Mouse (Mus musculus): ENCODE results near the gene Ptx4. TPM values are rescaled to one million over a fixed set of nuclear protein-coding genes. Genes with fewer than 3 reads are reported as not detected.

Gene Ptx4
- polyA plus RNA-seq, 1 experiment: not detected

DNA sequence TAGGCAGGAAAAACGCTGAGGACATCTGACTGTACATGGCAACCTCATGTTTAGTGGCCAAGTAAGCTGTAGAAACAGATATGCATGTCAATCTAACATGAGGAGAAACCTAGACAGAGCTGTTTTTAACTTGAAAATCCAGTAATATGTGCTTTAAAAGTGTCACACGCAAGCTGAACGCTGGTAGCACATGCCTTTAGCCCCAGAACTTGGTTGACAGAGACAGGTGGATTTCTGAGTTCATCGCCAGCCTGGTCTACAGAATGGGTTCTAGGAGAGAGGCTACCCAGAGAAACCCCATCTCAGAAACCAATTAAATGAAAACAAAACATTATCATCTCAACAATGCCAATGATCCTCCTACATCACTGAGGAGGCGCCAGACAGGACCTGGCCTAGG is 9.3 kb upstream of the Ptx4 start:
- Histone ChIP-seq H3K9ac (ENCODE audit: low read depth, poor library complexity, severe bottlenecking) (no peak overlapping the region), H3K4me1 (ENCODE audit: control insufficient read depth, insufficient read depth, low read length) (no peaks in the 10 kb centered on the region), H3K27me3 (ENCODE audit: control insufficient read depth, insufficient read depth, low read length, poor library complexity, severe bottlenecking) (no peaks in the 10 kb centered on the region), H3K36me3 (ENCODE audit: control insufficient read depth, insufficient read depth, low read length, poor library complexity, severe bottlenecking) (0 out of 2 replicates have a peak, but pooled peaks cover 2% of the 10 kb centered on the region), H3K27ac (ENCODE audit: insufficient read depth, low read length) (no peak overlapping the region), H3K9me3 (replicated peaks; ENCODE audit: control insufficient read depth, insufficient read depth, low read length, poor library complexity, severe bottlenecking) (no peaks in the 10 kb centered on the region), H3K4me3 (ENCODE audit: low read depth, low read length) (no peak overlapping the region)
- TF ChIP-seq CTCF (IDR thresholded peaks at IDR 0.05; ENCODE audit: low read depth, low read length) (no peak), EP300 (IDR thresholded peaks at IDR 0.05; ENCODE audit: insufficient read depth, low read depth, low read length) (no peak), POLR2A (IDR thresholded peaks at IDR 0.05; ENCODE audit: insufficient read depth, low read length) (no peak)

DNA sequence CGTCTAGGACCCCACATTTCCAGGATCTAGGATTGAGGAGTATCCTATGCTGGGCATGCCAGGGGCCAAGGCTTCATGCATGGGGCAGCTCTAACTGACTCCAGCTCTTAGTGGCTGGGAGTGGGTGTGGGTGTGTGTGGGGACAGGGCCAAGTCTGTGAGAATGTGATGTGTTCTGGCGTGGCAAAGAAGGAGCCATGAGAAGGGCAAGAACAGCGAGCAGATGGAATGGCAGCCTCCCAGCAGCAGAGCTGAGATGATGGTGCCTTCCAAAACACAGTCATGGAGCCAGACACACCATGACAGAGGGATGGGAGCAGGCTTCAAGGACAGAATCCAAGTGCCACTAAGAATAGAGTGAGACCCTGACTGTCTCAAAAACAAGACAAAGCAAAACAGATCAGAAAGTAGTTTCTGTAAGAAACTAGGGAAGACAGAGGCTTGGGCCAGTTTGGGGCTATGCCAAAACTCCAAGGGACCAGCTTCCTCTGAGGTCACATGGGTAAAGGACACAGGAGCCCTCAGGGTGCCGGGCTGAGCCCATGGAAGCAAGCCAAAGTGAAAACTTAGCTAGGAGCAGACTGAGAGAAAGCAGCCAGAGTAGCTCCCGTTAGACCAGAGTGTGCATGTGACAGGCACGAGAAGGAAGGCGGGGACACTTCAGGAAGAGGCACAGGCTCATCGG is 8.7 kb upstream of the Ptx4 start:
- no peak overlapping the region for H3K9ac ChIP-seq (ENCODE audit: low read depth, poor library complexity, severe bottlenecking)
- no peaks in the 10 kb centered on the region for H3K4me1 ChIP-seq (ENCODE audit: control insufficient read depth, insufficient read depth, low read length)
- TF ChIP-seq POLR2A (IDR thresholded peaks at IDR 0.05; ENCODE audit: insufficient read depth, low read length) (no peak), EP300 (IDR thresholded peaks at IDR 0.05; ENCODE audit: insufficient read depth, low read depth, low read length) (no peak), CTCF (IDR thresholded peaks at IDR 0.05; ENCODE audit: low read depth, low read length) (no peak)
- H3K9me3 ChIP-seq (replicated peaks; ENCODE audit: control insufficient read depth, insufficient read depth, low read length, poor library complexity, severe bottlenecking): no peaks in the 10 kb centered on the region
- no peak overlapping the region for H3K4me3 ChIP-seq (ENCODE audit: low read depth, low read length)
- H3K27me3 ChIP-seq (ENCODE audit: control insufficient read depth, insufficient read depth, low read length, poor library complexity, severe bottlenecking): no peaks in the 10 kb centered on the region
- H3K27ac ChIP-seq (ENCODE audit: insufficient read depth, low read length): no peak overlapping the region
- 0 out of 2 replicates have a peak, but pooled peaks cover under 1% of the 10 kb centered on the region for H3K36me3 ChIP-seq (ENCODE audit: control insufficient read depth, insufficient read depth, low read length, poor library complexity, severe bottlenecking)

DNA sequence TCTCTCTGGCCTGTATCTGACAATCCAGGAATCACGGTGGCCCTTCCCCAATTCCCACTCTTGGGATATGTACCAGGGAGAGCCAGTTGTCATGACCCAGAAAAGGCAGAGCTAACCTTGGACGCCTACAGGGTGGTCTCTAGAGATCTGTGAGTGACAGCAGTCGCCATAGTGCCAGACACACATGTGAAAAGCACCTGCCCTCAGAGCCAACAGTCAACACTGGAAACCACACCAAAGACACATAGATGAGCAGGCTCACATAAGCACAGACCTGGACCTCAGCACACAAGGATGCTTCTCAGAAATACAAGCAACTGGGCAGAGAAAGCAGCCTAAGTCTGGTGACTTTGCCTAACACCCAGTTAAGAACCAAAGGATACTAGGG is 8.1 kb upstream of the Ptx4 start:
- Histone ChIP-seq H3K4me3 (ENCODE audit: low read depth, low read length) (no peak overlapping the region), H3K4me1 (ENCODE audit: control insufficient read depth, insufficient read depth, low read length) (no peaks in the 10 kb centered on the region), H3K27ac (ENCODE audit: insufficient read depth, low read length) (no peak overlapping the region), H3K9me3 (replicated peaks; ENCODE audit: control insufficient read depth, insufficient read depth, low read length, poor library complexity, severe bottlenecking) (no peaks in the 10 kb centered on the region), H3K36me3 (ENCODE audit: control insufficient read depth, insufficient read depth, low read length, poor library complexity, severe bottlenecking) (no peaks in the 10 kb centered on the region), H3K27me3 (ENCODE audit: control insufficient read depth, insufficient read depth, low read length, poor library complexity, severe bottlenecking) (no peaks in the 10 kb centered on the region), H3K9ac (ENCODE audit: low read depth, poor library complexity, severe bottlenecking) (no peak overlapping the region)
- TF ChIP-seq POLR2A (IDR thresholded peaks at IDR 0.05; ENCODE audit: insufficient read depth, low read length): no peak
- TF ChIP-seq EP300 (IDR thresholded peaks at IDR 0.05; ENCODE audit: insufficient read depth, low read depth, low read length): no peak
- no peak for TF ChIP-seq CTCF (IDR thresholded peaks at IDR 0.05; ENCODE audit: low read depth, low read length)

DNA sequence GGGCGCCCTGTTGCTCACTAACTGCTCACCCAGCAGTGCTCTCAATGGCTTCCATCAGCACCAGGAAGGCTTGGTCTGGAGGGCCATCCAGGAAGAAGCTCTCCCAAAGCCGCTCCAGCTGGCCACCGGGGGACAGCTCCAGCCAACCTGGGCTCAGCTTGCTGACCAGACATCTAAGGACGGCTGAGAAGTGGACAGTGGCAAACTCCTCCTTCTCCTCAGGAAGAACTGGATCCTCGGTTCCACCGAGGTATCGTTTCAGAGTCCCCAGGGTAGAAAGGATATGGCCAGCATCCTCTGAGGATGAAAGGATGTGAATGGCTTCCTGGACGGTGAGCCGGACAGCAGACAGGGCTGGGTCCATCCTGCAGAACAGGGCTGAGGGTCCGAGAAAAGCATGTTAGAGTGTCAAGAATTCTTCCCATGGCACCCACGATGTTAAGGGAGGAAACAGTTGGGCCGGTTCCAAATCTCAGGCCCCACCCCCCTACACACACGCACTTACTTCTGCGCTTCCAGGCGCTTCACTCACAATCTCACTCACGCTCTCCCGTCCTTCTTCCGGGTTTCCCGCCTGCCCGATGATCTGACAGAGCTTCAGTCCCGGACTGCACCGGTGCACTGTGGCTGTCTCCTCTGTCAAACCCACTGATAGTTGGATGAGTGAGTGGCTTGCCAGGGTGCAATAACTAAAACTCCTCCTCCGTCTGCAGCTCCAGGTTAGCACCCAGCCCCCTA is 5.5 kb upstream of the Ptx4 start:
- Histone ChIP-seq H3K9me3 (replicated peaks; ENCODE audit: control insufficient read depth, insufficient read depth, low read length, poor library complexity, severe bottlenecking) (no peaks in the 10 kb centered on the region), H3K36me3 (ENCODE audit: control insufficient read depth, insufficient read depth, low read length, poor library complexity, severe bottlenecking) (no peaks in the 10 kb centered on the region), H3K9ac (ENCODE audit: low read depth, poor library complexity, severe bottlenecking) (peak overlapping the region; percentile 67), H3K4me3 (ENCODE audit: low read depth, low read length) (peak overlapping the region; percentile 59), H3K4me1 (ENCODE audit: control insufficient read depth, insufficient read depth, low read length) (no peaks in the 10 kb centered on the region), H3K27me3 (ENCODE audit: control insufficient read depth, insufficient read depth, low read length, poor library complexity, severe bottlenecking) (no peaks in the 10 kb centered on the region), H3K27ac (ENCODE audit: insufficient read depth, low read length) (no peak overlapping the region)
- no peak for TF ChIP-seq EP300 (IDR thresholded peaks at IDR 0.05; ENCODE audit: insufficient read depth, low read depth, low read length)
- TF ChIP-seq CTCF (IDR thresholded peaks at IDR 0.05; ENCODE audit: low read depth, low read length): no peak
- no peak for TF ChIP-seq POLR2A (IDR thresholded peaks at IDR 0.05; ENCODE audit: insufficient read depth, low read length)

DNA sequence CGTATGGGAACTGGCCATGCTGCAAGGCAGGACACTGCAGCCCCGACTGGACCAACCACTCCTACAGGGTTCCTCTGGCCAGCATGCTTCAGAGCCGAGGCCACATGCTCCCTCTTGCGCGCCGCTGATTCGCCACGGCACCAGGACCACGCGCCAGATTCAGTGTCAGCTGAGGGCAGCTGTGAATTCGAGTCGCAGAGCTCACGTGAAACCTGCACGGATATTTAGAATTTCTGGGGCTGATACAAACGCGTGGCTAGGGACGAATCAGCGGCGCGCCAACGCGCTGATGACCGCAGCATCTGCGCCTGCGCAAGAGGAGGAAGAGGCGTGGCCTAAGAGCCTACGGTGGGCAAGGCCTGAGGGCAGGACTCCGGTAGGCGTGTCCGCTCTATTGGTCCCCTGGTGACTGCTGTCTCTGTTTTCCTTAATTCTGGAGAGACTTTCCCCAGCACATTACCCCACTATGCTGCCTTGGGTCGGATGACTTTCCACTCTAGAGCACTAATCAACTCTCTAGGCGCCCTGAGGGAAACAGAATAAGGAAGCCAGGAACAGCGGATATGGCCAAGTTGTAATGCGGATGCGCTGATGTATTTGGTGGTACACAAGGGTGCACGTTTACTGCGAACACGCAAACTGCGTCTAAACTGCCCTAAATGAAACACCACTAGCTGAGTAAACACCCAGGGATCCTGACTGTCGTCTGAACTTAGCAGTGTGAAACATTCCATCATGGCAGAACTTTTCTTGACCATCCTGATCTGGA is 4.7 kb upstream of the Ptx4 start, which contains the start of gene Telo2:
Gene Telo2, minus strand, starts transcription at position 304 of the 769 bp plus-strand sequence.
- TF ChIP-seq EP300 (IDR thresholded peaks at IDR 0.05; ENCODE audit: insufficient read depth, low read depth, low read length) (peak; percentile 24; the same call in 1 of the 2 replicates), CTCF (IDR thresholded peaks at IDR 0.05; ENCODE audit: low read depth, low read length) (no peak), POLR2A (IDR thresholded peaks at IDR 0.05; ENCODE audit: insufficient read depth, low read length) (peak; percentile 91)
- peak within 1 kb of the TSS; percentile 59 for H3K4me3 ChIP-seq (ENCODE audit: low read depth, low read length)
- H3K36me3 ChIP-seq (ENCODE audit: control insufficient read depth, insufficient read depth, low read length, poor library complexity, severe bottlenecking): no peaks in the 10 kb centered on the region
- no peaks in the 10 kb centered on the region for H3K27me3 ChIP-seq (ENCODE audit: control insufficient read depth, insufficient read depth, low read length, poor library complexity, severe bottlenecking)
- H3K27ac ChIP-seq (ENCODE audit: insufficient read depth, low read length): no peak within 1 kb of the TSS
- H3K9me3 ChIP-seq (replicated peaks; ENCODE audit: control insufficient read depth, insufficient read depth, low read length, poor library complexity, severe bottlenecking): no peaks in the 10 kb centered on the region
- H3K9ac ChIP-seq (ENCODE audit: low read depth, poor library complexity, severe bottlenecking): peak within 1 kb of the TSS; percentile 67
- no peaks in the 10 kb centered on the region for H3K4me1 ChIP-seq (ENCODE audit: control insufficient read depth, insufficient read depth, low read length)

All from ES-Bruce4 (cell line).